Mouse (Mus musculus): ENCODE results near the gene Hist1h2bn. TPM values are rescaled to one million over a fixed set of nuclear protein-coding genes. Genes with fewer than 3 reads are reported as not detected.

The Hist1h2bn gene
- polyA plus RNA-seq, 1 experiment = 30.8 TPM

GRCm38 (mm10) chr13:21755707-21756106 lies 1.8 kb downstream of the Hist1h2bn start:
- DNase-seq (ENCODE audit: low read depth) = no peak

GRCm38 (mm10) chr13:21778814-21779766 lies 25.2 kb downstream of the Hist1h2bn start:
- DNase-seq (ENCODE audit: low read depth) = peak; percentile 97
- no peak for TF ChIP-seq CTCF (IDR thresholded peaks at IDR 0.05; ENCODE audit: borderline replicate concordance, extremely low read depth, insufficient read depth, insufficient read length)
- TF ChIP-seq POLR2A (IDR thresholded peaks at IDR 0.05; ENCODE audit: borderline replicate concordance, extremely low read depth, insufficient read depth, insufficient read length, poor library complexity, severe bottlenecking) = peak; percentile 17; the same call in 1 of the 2 replicates

More at GRCm38 (mm10) chr13:21755707-21756106, 1.8 kb downstream of the Hist1h2bn start:
- TF ChIP-seq CTCF (IDR thresholded peaks at IDR 0.05; ENCODE audit: borderline replicate concordance, extremely low read depth, insufficient read depth, insufficient read length) = no peak
- TF ChIP-seq POLR2A (IDR thresholded peaks at IDR 0.05; ENCODE audit: borderline replicate concordance, extremely low read depth, insufficient read depth, insufficient read length, poor library complexity, severe bottlenecking) = no peak

GRCm38 (mm10) chr13:21779767-21780731 lies 26.1 kb downstream of the Hist1h2bn start, which contains the start of gene Hist1h1b:
Hist1h1b (minus strand) TSS chr13:21780625.
- peak; percentile 91 for DNase-seq (ENCODE audit: low read depth)
- TF ChIP-seq CTCF (IDR thresholded peaks at IDR 0.05; ENCODE audit: borderline replicate concordance, extremely low read depth, insufficient read depth, insufficient read length) = no peak
- TF ChIP-seq POLR2A (IDR thresholded peaks at IDR 0.05; ENCODE audit: borderline replicate concordance, extremely low read depth, insufficient read depth, insufficient read length, poor library complexity, severe bottlenecking) = peak; percentile 27; the same call in 1 of the 2 replicates

GRCm38 (mm10) chr13:21781021-21781555 lies 27.2 kb downstream of the Hist1h2bn start:
- no peak for DNase-seq (ENCODE audit: low read depth)
- TF ChIP-seq POLR2A (IDR thresholded peaks at IDR 0.05; ENCODE audit: borderline replicate concordance, extremely low read depth, insufficient read depth, insufficient read length, poor library complexity, severe bottlenecking) = no peak
- TF ChIP-seq CTCF (IDR thresholded peaks at IDR 0.05; ENCODE audit: borderline replicate concordance, extremely low read depth, insufficient read depth, insufficient read length) = no peak

GRCm38 (mm10) chr13:21781639-21782038 lies 27.7 kb downstream of the Hist1h2bn start:
- no peak for DNase-seq (ENCODE audit: low read depth)
- TF ChIP-seq POLR2A (IDR thresholded peaks at IDR 0.05; ENCODE audit: borderline replicate concordance, extremely low read depth, insufficient read depth, insufficient read length, poor library complexity, severe bottlenecking) (no peak), CTCF (IDR thresholded peaks at IDR 0.05; ENCODE audit: borderline replicate concordance, extremely low read depth, insufficient read depth, insufficient read length) (no peak)

- peak; percentile 77 for DNase-seq (ENCODE audit: low read depth)
These were observed 28.7 kb downstream of the Hist1h2bn start for GRCm38 (mm10) chr13:21782361-21783254.

GRCm38 (mm10) chr13:21783255-21783617 lies 29.3 kb downstream of the Hist1h2bn start, which contains the start of gene Hist1h3i:
Hist1h3i (minus strand) TSS chr13:21783370.
- TF ChIP-seq POLR2A (IDR thresholded peaks at IDR 0.05; ENCODE audit: borderline replicate concordance, extremely low read depth, insufficient read depth, insufficient read length, poor library complexity, severe bottlenecking) (peak; percentile 3; the same call in 1 of the 2 replicates), CTCF (IDR thresholded peaks at IDR 0.05; ENCODE audit: borderline replicate concordance, extremely low read depth, insufficient read depth, insufficient read length) (no peak)
- peak; percentile 98 for DNase-seq (ENCODE audit: low read depth)

GRCm38 (mm10) chr13:21783734-21784161 lies 29.8 kb downstream of the Hist1h2bn start:
- TF ChIP-seq POLR2A (IDR thresholded peaks at IDR 0.05; ENCODE audit: borderline replicate concordance, extremely low read depth, insufficient read depth, insufficient read length, poor library complexity, severe bottlenecking) (no peak), CTCF (IDR thresholded peaks at IDR 0.05; ENCODE audit: borderline replicate concordance, extremely low read depth, insufficient read depth, insufficient read length) (no peak)
- peak; percentile 76 for DNase-seq (ENCODE audit: low read depth)

GRCm38 (mm10) chr13:21784311-21784710 lies 30.4 kb downstream of the Hist1h2bn start:
- TF ChIP-seq CTCF (IDR thresholded peaks at IDR 0.05; ENCODE audit: borderline replicate concordance, extremely low read depth, insufficient read depth, insufficient read length) (no peak), POLR2A (IDR thresholded peaks at IDR 0.05; ENCODE audit: borderline replicate concordance, extremely low read depth, insufficient read depth, insufficient read length, poor library complexity, severe bottlenecking) (no peak)
- DNase-seq (ENCODE audit: low read depth) = no peak

All from brain, embryonic 14.5 days (tissue).